Mouse (Mus musculus) liver, embryonic 14.5 days (tissue): Measurements from ENCODE around the gene Cd300ld4.

ENCODE experiments used
- CTCF ChIP-seq: IDR thresholded peaks from 2 replicates; pipeline ENCODE4 v1.5.1; 2016; ENCODE audit warnings: antibody characterized with exemption, low read depth, control low read depth
- EP300 ChIP-seq: IDR thresholded peaks from 2 replicates; pipeline ENCODE4 v1.6.1; 2016; ENCODE audit warnings: antibody characterized with exemption, low read depth

- TF ChIP-seq CTCF (no peak; the same call in 1 of the 2 replicates), EP300 (no peak)
These were observed 40.0 kb upstream of the Cd300ld4 start for GRCm38 (mm10) chr11:115066768-115067167.
